Mouse (Mus musculus) thymus, postnatal 36 days (tissue): Measurements from ENCODE around the gene Kcnip1.
A peak's percentile ranks its signal among the peaks of the same experiment; 100 is the strongest.

Experiments used
- DNase-seq, 2 experiments: peaks; one replicate each; pipeline ENCODE4 v3.0.0; 2022; ENCODE audit warnings: mixed read lengths in 2 of 2

Gene Kcnip1

GRCm38 (mm10) chr11:33827085-33827828 lies 165.7 kb downstream of the Kcnip1 start:
- DNase-seq, result no peak

- no peak for DNase-seq
These were observed 168.2 kb downstream of the Kcnip1 start for GRCm38 (mm10) chr11:33824739-33825138.

GRCm38 (mm10) chr11:33821331-33821730 lies 171.6 kb downstream of the Kcnip1 start:
- DNase-seq, result no peak

GRCm38 (mm10) chr11:33820876-33821275 lies 172.1 kb downstream of the Kcnip1 start:
- no peak for DNase-seq

- DNase-seq, result no peak
These were observed 174.0 kb downstream of the Kcnip1 start for GRCm38 (mm10) chr11:33818861-33819503.

GRCm38 (mm10) chr11:33816020-33816419 lies 176.9 kb downstream of the Kcnip1 start:
- no peak for DNase-seq

- no peak for DNase-seq
These were observed 182.8 kb downstream of the Kcnip1 start for GRCm38 (mm10) chr11:33810105-33810504.

GRCm38 (mm10) chr11:33803093-33803492 lies 189.9 kb downstream of the Kcnip1 start:
- DNase-seq, result no peak

- no peak for DNase-seq
These were observed 192.4 kb downstream of the Kcnip1 start for GRCm38 (mm10) chr11:33800436-33801088.

GRCm38 (mm10) chr11:33799933-33800332 lies 193.0 kb downstream of the Kcnip1 start:
- DNase-seq, result no peak

- DNase-seq, result no peak
These were observed 194.8 kb downstream of the Kcnip1 start for GRCm38 (mm10) chr11:33798094-33798648.

- peak in 1 of 2 experiments; percentile 6 for DNase-seq
These were observed 205.6 kb downstream of the Kcnip1 start for GRCm38 (mm10) chr11:33787362-33787761.

- DNase-seq, result no peak
These were observed 206.4 kb downstream of the Kcnip1 start for GRCm38 (mm10) chr11:33786572-33786971.

- no peak for DNase-seq
These were observed 211.4 kb downstream of the Kcnip1 start for GRCm38 (mm10) chr11:33781561-33781971.

GRCm38 (mm10) chr11:33780263-33780662 lies 212.7 kb downstream of the Kcnip1 start:
- DNase-seq, result no peak

GRCm38 (mm10) chr11:33772615-33773141 lies 220.3 kb downstream of the Kcnip1 start:
- no peak for DNase-seq

GRCm38 (mm10) chr11:33772043-33772442 lies 220.9 kb downstream of the Kcnip1 start:
- no peak for DNase-seq

GRCm38 (mm10) chr11:33766976-33767938 lies 225.7 kb downstream of the Kcnip1 start:
- DNase-seq, result no peak

- DNase-seq, result no peak
These were observed 231.7 kb downstream of the Kcnip1 start for GRCm38 (mm10) chr11:33761201-33761755.

GRCm38 (mm10) chr11:33756624-33757023 lies 236.3 kb downstream of the Kcnip1 start:
- no peak for DNase-seq

GRCm38 (mm10) chr11:33752431-33752873 lies 240.5 kb downstream of the Kcnip1 start:
- no peak for DNase-seq

GRCm38 (mm10) chr11:33751503-33751902 lies 241.4 kb downstream of the Kcnip1 start:
- DNase-seq, result no peak
